ENCODE assay signal across 8 mouse cellular contexts in the genomic region with DNA sequence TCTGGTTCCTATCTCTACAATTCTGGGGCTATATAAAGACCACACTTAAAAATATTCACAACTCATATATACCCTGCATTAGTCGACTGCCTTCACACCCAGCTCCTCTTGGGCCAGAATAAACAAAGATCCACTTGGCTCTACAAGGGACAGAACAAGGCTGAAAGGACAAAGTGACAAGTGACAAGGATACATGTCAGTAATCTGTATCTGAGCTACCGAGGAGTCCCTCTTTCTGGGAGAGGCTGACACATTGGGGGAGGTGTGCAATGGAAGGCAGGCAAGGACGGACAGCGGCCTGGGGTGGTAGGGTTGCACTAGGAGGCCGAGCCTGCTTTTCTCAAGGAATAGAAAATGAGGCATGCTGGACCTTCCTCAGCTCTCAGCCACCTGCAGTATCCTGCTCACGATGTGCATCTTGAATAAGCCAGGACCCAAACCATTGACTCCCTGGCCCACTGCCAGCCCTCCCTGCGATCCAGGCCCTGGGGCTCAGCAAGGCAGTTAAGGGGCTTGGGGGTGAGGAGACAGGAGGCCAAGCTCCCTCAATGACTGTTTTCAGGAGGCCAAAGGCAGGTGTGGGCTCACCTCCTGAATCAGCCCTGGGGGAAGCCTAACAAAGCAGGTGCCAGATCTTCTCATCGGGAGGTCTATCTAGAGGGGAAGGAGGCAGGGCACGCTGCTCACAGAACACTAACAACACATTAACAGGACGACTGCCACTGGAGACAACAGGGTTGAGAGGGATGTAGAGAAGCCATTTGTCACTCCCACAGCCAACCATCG.
A peak's percentile ranks its signal among the peaks of the same experiment; 100 is the strongest.
DNase-seq lines count a peak whose midpoint lies in the region; ATAC-seq and TF ChIP-seq lines count a peak whose summit lies in the region.
"Had no signal": no experiment of that assay in that cellular context is flagged by ENCODE, and none has a peak within 500 bp of the region (broad histone marks: within the 10 kb centered on the region; RNA-seq: fewer than 3 reads in every experiment).

No protein-coding gene starts in this region.

- DNase-seq in kidney, adult 18-20 months: peak; percentile 42
- DNase-seq in kidney, adult 2 months: no peak
- peak; percentile 65 for DNase-seq in brain, embryonic 14.5 days (ENCODE audit: low read depth)
- DNase-seq in forebrain, embryonic 10.5 days (ENCODE audit: extremely low spot score, low spot score): no peak
- DNase-seq in thymus, postnatal 14 days: no peak
- no peak for DNase-seq in thymus, postnatal 36 days
- DNase-seq: lung, adult 2 months had no signal

- no peak overlapping the region for H3K4me2 ChIP-seq in hindbrain, embryonic 16.5 days (ENCODE audit: low read length)

- H3K36me3 ChIP-seq in kidney, adult 2 months (ENCODE audit: control insufficient read depth, insufficient read depth, low read length): no peaks in the 10 kb centered on the region
- H3K36me3 ChIP-seq in forebrain, embryonic 10.5 days (replicated peaks): no peaks in the 10 kb centered on the region
- H3K36me3 ChIP-seq in hindbrain, embryonic 16.5 days (ENCODE audit: control insufficient read depth, insufficient read depth, low read length): no peaks in the 10 kb centered on the region

- TF ChIP-seq CTCF in kidney, adult 2 months (conservative IDR thresholded peaks at IDR 0.05; ENCODE audit: insufficient read depth, insufficient read length, low read depth, low read length): no peak
- TF ChIP-seq CTCF in brain, embryonic 14.5 days (IDR thresholded peaks at IDR 0.05; ENCODE audit: borderline replicate concordance, extremely low read depth, insufficient read depth, insufficient read length): no peak

- TF ChIP-seq POLR2A in kidney, adult 2 months (IDR thresholded peaks at IDR 0.05; ENCODE audit: low read depth, low read length): no peak
- no peak for TF ChIP-seq POLR2A in brain, embryonic 14.5 days (IDR thresholded peaks at IDR 0.05; ENCODE audit: borderline replicate concordance, extremely low read depth, insufficient read depth, insufficient read length, poor library complexity, severe bottlenecking)

- no peak overlapping the region for H3K27ac ChIP-seq in kidney, adult 2 months (ENCODE audit: insufficient read depth, low read depth, low read length)
- peak overlapping the region; percentile 71 for H3K27ac ChIP-seq in forebrain, embryonic 10.5 days
- no peak overlapping the region for H3K27ac ChIP-seq in hindbrain, embryonic 16.5 days (ENCODE audit: low read depth, low read length)

- H3K4me1 ChIP-seq in kidney, adult 2 months (ENCODE audit: control insufficient read depth, insufficient read depth, low read length): peaks cover 11% of the 10 kb centered on the region; the same call in 1 of the 2 replicates
- H3K4me1 ChIP-seq in forebrain, embryonic 10.5 days: peaks cover 50% of the 10 kb centered on the region
- peaks cover 16% of the 10 kb centered on the region for H3K4me1 ChIP-seq in hindbrain, embryonic 16.5 days (ENCODE audit: control insufficient read depth, insufficient read depth, low read depth, low read length)

- H3K4me3 ChIP-seq in kidney, adult 2 months (ENCODE audit: insufficient read depth, low read depth, low read length): no peak overlapping the region
- H3K4me3 ChIP-seq in forebrain, embryonic 10.5 days: no peak overlapping the region
- H3K4me3 ChIP-seq in hindbrain, embryonic 16.5 days (ENCODE audit: low read length): no peak overlapping the region

- peak; percentile 22; the same call in 1 of the 2 replicates for ATAC-seq in hindbrain, embryonic 16.5 days

- no peaks in the 10 kb centered on the region for H3K9me3 ChIP-seq in forebrain, embryonic 10.5 days
- no peaks in the 10 kb centered on the region for H3K9me3 ChIP-seq in hindbrain, embryonic 16.5 days (ENCODE audit: control insufficient read depth, low read length)

- H3K27me3 ChIP-seq in kidney, adult 2 months (replicated peaks; ENCODE audit: control insufficient read depth, insufficient read depth, low read length): no peaks in the 10 kb centered on the region
- H3K27me3 ChIP-seq in forebrain, embryonic 10.5 days (ENCODE audit: poor library complexity, severe bottlenecking): no peaks in the 10 kb centered on the region
- no peaks in the 10 kb centered on the region for H3K27me3 ChIP-seq in hindbrain, embryonic 16.5 days (replicated peaks; ENCODE audit: control insufficient read depth, insufficient read depth, low read length)

- H3K9ac ChIP-seq in hindbrain, embryonic 16.5 days (ENCODE audit: low read depth, low read length): no peak overlapping the region

- WGBS in kidney, adult 2 months: 47% methylated on average over 11 of the region's 11 CpGs
- WGBS in forebrain, embryonic 10.5 days: 42% methylated on average over 11 of the region's 11 CpGs
- WGBS in hindbrain, embryonic 16.5 days: 23% methylated on average over 11 of the region's 11 CpGs

Comparison
In these comparisons a context has a peak if more than half of its experiments do, and no peak if none do; other contexts are left out.
1. DNase-seq: peak in kidney, adult 18-20 months (single experiment) and brain, embryonic 14.5 days (single experiment); none in kidney, adult 2 months (single experiment), forebrain, embryonic 10.5 days (single experiment), thymus, postnatal 14 days (single experiment) and thymus, postnatal 36 days (0 of 2).